ENCODE assay signal across 10 mouse cellular contexts in the genomic region with DNA sequence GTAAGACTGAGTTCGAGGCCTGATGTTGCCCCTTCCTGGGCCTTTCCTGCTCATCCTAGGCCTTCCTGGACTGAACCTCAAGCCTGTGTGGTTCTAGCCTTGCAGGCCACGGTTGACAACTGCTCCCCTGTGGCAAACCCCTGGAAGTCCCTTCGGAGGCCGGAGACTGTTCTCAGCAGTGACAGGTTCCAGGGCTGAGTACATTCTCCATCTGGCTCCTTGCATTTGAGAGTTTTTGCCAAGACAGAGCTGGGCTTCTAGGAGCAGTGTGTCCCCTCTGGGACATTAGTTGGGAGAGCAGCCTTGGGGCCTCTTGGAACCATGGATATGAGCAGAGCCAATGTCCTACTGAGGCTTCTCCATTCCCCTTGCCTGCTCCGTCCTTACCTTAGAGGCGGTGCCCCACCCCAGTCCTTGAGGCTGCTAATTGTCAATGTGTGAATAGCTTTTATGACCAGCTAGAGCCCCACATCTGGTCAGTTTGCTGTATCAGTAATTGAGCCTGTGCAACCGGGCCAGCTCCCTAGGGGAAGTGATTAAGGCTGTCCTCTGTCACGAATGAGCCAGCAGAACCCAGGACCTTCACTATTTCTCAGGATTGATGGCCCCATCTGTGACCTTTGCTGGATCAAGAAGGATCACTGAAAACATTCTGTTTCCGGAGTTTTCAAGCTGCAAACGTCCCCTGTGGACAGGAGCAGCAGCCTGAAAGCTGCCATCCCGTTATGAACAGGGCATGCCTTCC.
A peak's percentile ranks its signal among the peaks of the same experiment; 100 is the strongest.
DNase-seq lines count a peak whose midpoint lies in the region; ATAC-seq and TF ChIP-seq lines count a peak whose summit lies in the region.
"Had no signal": no experiment of that assay in that cellular context is flagged by ENCODE, and none has a peak within 500 bp of the region (broad histone marks: within the 10 kb centered on the region; RNA-seq: fewer than 3 reads in every experiment).

No protein-coding gene starts in this region.

- peak overlapping the region; percentile 4; the same call in 1 of the 2 replicates for H3K9ac ChIP-seq in hindbrain, embryonic 14.5 days
- no peak overlapping the region for H3K9ac ChIP-seq in neural tube, embryonic 14.5 days (replicated peaks; ENCODE audit: low read depth, low read length)

- no peaks in the 10 kb centered on the region for H3K27me3 ChIP-seq in hindbrain, embryonic 14.5 days (ENCODE audit: control insufficient read depth, insufficient read depth, low read length)
- H3K27me3 ChIP-seq in neural tube, embryonic 14.5 days (ENCODE audit: control insufficient read depth, insufficient read depth, low read length): no peaks in the 10 kb centered on the region

- no peak overlapping the region for H3K4me3 ChIP-seq in layer of hippocampus, adult 2 months
- H3K4me3 ChIP-seq in hindbrain, embryonic 14.5 days (replicated peaks; ENCODE audit: low read length): no peak overlapping the region
- no peak overlapping the region for H3K4me3 ChIP-seq in neural tube, embryonic 14.5 days (ENCODE audit: low read depth, low read length)

- H3K36me3 ChIP-seq in hindbrain, embryonic 14.5 days (replicated peaks; ENCODE audit: control insufficient read depth, insufficient read depth): no peaks in the 10 kb centered on the region
- no peaks in the 10 kb centered on the region for H3K36me3 ChIP-seq in neural tube, embryonic 14.5 days (ENCODE audit: control insufficient read depth, insufficient read depth, low read length)

- WGBS in hindbrain, embryonic 14.5 days: 31% methylated on average over 11 of the region's 11 CpGs
- 20% methylated on average over 11 of the region's 11 CpGs for WGBS in neural tube, embryonic 14.5 days

- no peak for TF ChIP-seq CTCF in layer of hippocampus, adult 2 months (conservative IDR thresholded peaks at IDR 0.05)

- H3K4me2 ChIP-seq in hindbrain, embryonic 14.5 days (replicated peaks): no peak overlapping the region
- no peak overlapping the region for H3K4me2 ChIP-seq in neural tube, embryonic 14.5 days (ENCODE audit: low read depth, low read length)

- no peaks in the 10 kb centered on the region for H3K9me3 ChIP-seq in hindbrain, embryonic 14.5 days (ENCODE audit: control insufficient read depth, low read length)
- no peaks in the 10 kb centered on the region for H3K9me3 ChIP-seq in neural tube, embryonic 14.5 days (ENCODE audit: control insufficient read depth, low read length)

- ATAC-seq in hindbrain, embryonic 14.5 days (ENCODE audit: low FRiP score): no peak
- no peak for ATAC-seq in neural tube, embryonic 14.5 days (ENCODE audit: low read depth)

- peaks cover 76% of the 10 kb centered on the region for H3K4me1 ChIP-seq in hindbrain, embryonic 14.5 days (replicated peaks; ENCODE audit: control insufficient read depth, insufficient read depth, low read length)
- peaks cover 78% of the 10 kb centered on the region for H3K4me1 ChIP-seq in neural tube, embryonic 14.5 days (ENCODE audit: control insufficient read depth, insufficient read depth, low read length)

- peak overlapping the region; percentile 29; the same call in 1 of the 2 replicates for H3K27ac ChIP-seq in layer of hippocampus, adult 2 months
- H3K27ac ChIP-seq in hindbrain, embryonic 14.5 days: peak overlapping the region; percentile 16; the same call in 1 of the 2 replicates
- peak overlapping the region; percentile 16; the same call in 1 of the 2 replicates for H3K27ac ChIP-seq in neural tube, embryonic 14.5 days (ENCODE audit: low read depth, low read length)

- peak; percentile 64 to 82 for DNase-seq in adrenal gland, adult (ENCODE audit: inconsistent age in 2 of 2, low spot score in 1 of 2)
- no peak for DNase-seq in adrenal gland, postnatal 25 days
- DNase-seq in layer of hippocampus, adult 2 months (ENCODE audit: low spot score in 2 of 2): no peak
- DNase-seq in layer of hippocampus, adult 8-10 months (ENCODE audit: low spot score in 2 of 2): no peak
- DNase-seq in hindbrain, embryonic 14.5 days (ENCODE audit: low spot score): no peak
- DNase-seq in testis, postnatal 10 days (ENCODE audit: low spot score): no peak
- DNase-seq in thymus, postnatal 4 days: no peak
- DNase-seq: cerebellum, adult 9-10 months; gastrocnemius, postnatal 10 days had no signal

Comparison
In these comparisons a context has a peak if more than half of its experiments do, and no peak if none do; other contexts are left out.
1. DNase-seq: peak in adrenal gland, adult (2 of 2); none in adrenal gland, postnatal 25 days (single experiment), layer of hippocampus, adult 2 months (0 of 2), layer of hippocampus, adult 8-10 months (0 of 2), hindbrain, embryonic 14.5 days (single experiment), testis, postnatal 10 days (single experiment) and thymus, postnatal 4 days (single experiment).
2. Peak in every context shown above with its lines, with median percentiles within 50 percentile points of each other: H3K27ac ChIP-seq.